Comparison of ENCODE assay signal across 9 mouse cellular contexts in genomic region chr17:69672530-69672929, GRCm38 (mm10).
DNase-seq lines count a peak whose midpoint lies in the region; ATAC-seq and TF ChIP-seq lines count a peak whose summit lies in the region.
"Had no signal": no experiment of that assay in that cellular context is flagged by ENCODE, and none has a peak within 500 bp of the region (broad histone marks: within the 10 kb centered on the region; RNA-seq: fewer than 3 reads in every experiment).

No protein-coding gene starts in this region.

- no peak for TF ChIP-seq POLR2A in heart, adult 2 months (IDR thresholded peaks at IDR 0.05; ENCODE audit: insufficient read depth, low read depth, low read length)
- no peak for TF ChIP-seq POLR2A in thymus, adult 2 months (IDR thresholded peaks at IDR 0.05; ENCODE audit: control insufficient read depth, extremely low read depth, insufficient read depth, low read length, poor library complexity)

- intact Hi-C loops in heart, adult 2 months (cut with DNase I) = no loop called here

- ATAC-seq in heart, embryonic 11.5 days (replicated peaks; ENCODE audit: insufficient number of reproducible peaks, low FRiP score, low TSS enrichment) = no peak
- peak; percentile 93 for ATAC-seq in midbrain, postnatal 0 days (ENCODE audit: low FRiP score)

- no peaks in the 10 kb centered on the region for H3K36me3 ChIP-seq in heart, adult 2 months (ENCODE audit: control insufficient read depth, insufficient read depth, low read length)
- H3K36me3 ChIP-seq in heart, embryonic 11.5 days (ENCODE audit: control insufficient read depth, insufficient read depth, low read length) = no peaks in the 10 kb centered on the region
- no peaks in the 10 kb centered on the region for H3K36me3 ChIP-seq in midbrain, postnatal 0 days (ENCODE audit: insufficient read depth, low read length)
- no peaks in the 10 kb centered on the region for H3K36me3 ChIP-seq in thymus, adult 2 months (ENCODE audit: control insufficient read depth, insufficient read depth, low read length)

- no peak for TF ChIP-seq CTCF in heart, adult 2 months (IDR thresholded peaks at IDR 0.05)
- TF ChIP-seq CTCF in midbrain, postnatal 0 days (IDR thresholded peaks at IDR 0.05) = no peak
- TF ChIP-seq CTCF in thymus, adult 2 months (IDR thresholded peaks at IDR 0.05; ENCODE audit: borderline replicate concordance, control insufficient read depth, extremely low read depth, insufficient read depth, low read length, poor library complexity) = no peak

- no peak overlapping the region for H3K27ac ChIP-seq in heart, adult 2 months
- H3K27ac ChIP-seq in heart, embryonic 11.5 days (ENCODE audit: low read depth, low read length) = no peak overlapping the region
- no peak overlapping the region; the same call in 1 of the 2 replicates for H3K27ac ChIP-seq in midbrain, postnatal 0 days (ENCODE audit: low read depth, low read length)
- no peak overlapping the region for H3K27ac ChIP-seq in thymus, adult 2 months (ENCODE audit: control insufficient read depth, insufficient read depth, low read length)

- TF ChIP-seq EP300 in heart, adult 2 months (IDR thresholded peaks at IDR 0.05; ENCODE audit: insufficient read depth, low read depth, low read length) = no peak

- WGBS in heart, adult 2 months = 75% methylated on average over 3 of the region's 3 CpGs
- WGBS in heart, embryonic 11.5 days (ENCODE audit: insufficient replicate concordance) = 85% methylated on average over 3 of the region's 3 CpGs
- 77% methylated on average over 3 of the region's 3 CpGs for WGBS in midbrain, postnatal 0 days
- WGBS in thymus, adult 2 months = 87% methylated on average over 3 of the region's 3 CpGs

- no peak overlapping the region for H3K9ac ChIP-seq in heart, adult 2 months (ENCODE audit: low read depth, low read length)
- H3K9ac ChIP-seq in heart, embryonic 11.5 days (ENCODE audit: low read depth, low read length) = no peak overlapping the region
- H3K9ac ChIP-seq in midbrain, postnatal 0 days (replicated peaks; ENCODE audit: low read length, poor library complexity, severe bottlenecking) = no peak overlapping the region

- DNase-seq in heart, adult 2 months = peak; percentile 23 to 34
- peak; percentile 44 for DNase-seq in NIH3T3 (ENCODE audit: low read depth)
- peak; percentile 98 for DNase-seq in cerebellum, postnatal 25 days
- peak; percentile 17 for DNase-seq in kidney, postnatal 10 days
- peak; percentile 91 for DNase-seq in midbrain, postnatal 0 days (ENCODE audit: low spot score)
- no peak for DNase-seq in thymus, postnatal 25 days
- no peak for DNase-seq in thymus, adult 2 months

- H3K4me1 ChIP-seq in heart, adult 2 months (ENCODE audit: control insufficient read depth, insufficient read depth, low read length) = no peaks in the 10 kb centered on the region
- no peaks in the 10 kb centered on the region for H3K4me1 ChIP-seq in heart, embryonic 11.5 days (ENCODE audit: control insufficient read depth, insufficient read depth, low read length)
- H3K4me1 ChIP-seq in midbrain, postnatal 0 days (ENCODE audit: insufficient read depth, low read length) = no peaks in the 10 kb centered on the region
- no peaks in the 10 kb centered on the region for H3K4me1 ChIP-seq in thymus, adult 2 months (replicated peaks; ENCODE audit: control insufficient read depth, insufficient read depth, low read length)

- no peak overlapping the region for H3K4me3 ChIP-seq in heart, adult 2 months
- no peak overlapping the region for H3K4me3 ChIP-seq in heart, embryonic 11.5 days (ENCODE audit: low read depth, low read length)
- H3K4me3 ChIP-seq in midbrain, postnatal 0 days (ENCODE audit: low read depth, low read length) = no peak overlapping the region
- no peak overlapping the region for H3K4me3 ChIP-seq in thymus, adult 2 months (ENCODE audit: control insufficient read depth, insufficient read depth, low read length)
- H3K4me3 ChIP-seq: myocyte had no signal

- no peaks in the 10 kb centered on the region for H3K79me2 ChIP-seq in heart, adult 2 months (replicated peaks; ENCODE audit: control insufficient read depth, insufficient read depth, low read length)

- H3K4me2 ChIP-seq in heart, embryonic 11.5 days = no peak overlapping the region
- no peak overlapping the region for H3K4me2 ChIP-seq in midbrain, postnatal 0 days (ENCODE audit: low read depth, low read length, poor library complexity, severe bottlenecking)

- no peaks in the 10 kb centered on the region for H3K9me3 ChIP-seq in heart, embryonic 11.5 days (replicated peaks; ENCODE audit: control insufficient read depth, low read length)
- no peaks in the 10 kb centered on the region for H3K9me3 ChIP-seq in midbrain, postnatal 0 days (ENCODE audit: low read length)

- no peaks in the 10 kb centered on the region for H3K27me3 ChIP-seq in heart, adult 2 months (ENCODE audit: control insufficient read depth, insufficient read depth, low read length)
- no peaks in the 10 kb centered on the region for H3K27me3 ChIP-seq in heart, embryonic 11.5 days (ENCODE audit: control insufficient read depth, insufficient read depth, low read length)
- no peaks in the 10 kb centered on the region for H3K27me3 ChIP-seq in midbrain, postnatal 0 days (ENCODE audit: insufficient read depth, low read length)
- H3K27me3 ChIP-seq in thymus, adult 2 months (ENCODE audit: control insufficient read depth, insufficient read depth, low read length) = no peaks in the 10 kb centered on the region

Comparison
In these comparisons a context has a peak if more than half of its experiments do, and no peak if none do; other contexts are left out.
1. DNase-seq: peak in heart, adult 2 months (2 of 2), NIH3T3 (single experiment), cerebellum, postnatal 25 days (2 of 2), kidney, postnatal 10 days (single experiment) and midbrain, postnatal 0 days (single experiment); none in thymus, postnatal 25 days (single experiment) and thymus, adult 2 months (single experiment).